22 mouse cellular contexts compared by ENCODE assay signal in genomic region chr3:135468402-135468801, GRCm38 (mm10).
"Had no signal": no experiment of that assay in that cellular context is flagged by ENCODE, and none has a peak within 500 bp of the region (broad histone marks: within the 10 kb centered on the region; RNA-seq: fewer than 3 reads in every experiment).

No protein-coding gene starts in this region.

- H3K4me1 ChIP-seq: heart, embryonic 10.5 days; hindbrain, embryonic 13.5 days; hindbrain, embryonic 15.5 days; liver, embryonic 12.5 days had no signal

- H3K9me3 ChIP-seq: heart, embryonic 10.5 days; heart, embryonic 13.5 days; heart, embryonic 15.5 days; hindbrain, embryonic 13.5 days; hindbrain, embryonic 15.5 days; limb, embryonic 15.5 days; liver, embryonic 12.5 days had no signal

- H3K27me3 ChIP-seq: heart, embryonic 13.5 days; heart, embryonic 15.5 days; hindbrain, embryonic 13.5 days; hindbrain, embryonic 15.5 days; limb, embryonic 15.5 days; liver, embryonic 12.5 days had no signal

- H3K4me2 ChIP-seq: heart, embryonic 13.5 days; heart, embryonic 15.5 days; hindbrain, embryonic 13.5 days; hindbrain, embryonic 15.5 days; limb, embryonic 15.5 days; liver, embryonic 12.5 days had no signal

- ATAC-seq: intestine, postnatal 0 days had no signal

- DNase-seq: gastrocnemius, postnatal 14 days; heart, adult 18-20 months; heart, postnatal 14 days; heart, postnatal 36 days; kidney, adult 18-20 months; kidney, adult 8-10 months; kidney, postnatal 10 days; kidney, postnatal 25 days; kidney, postnatal 4 days; lung, adult 18-20 months had no signal

- H3K9ac ChIP-seq: heart, embryonic 13.5 days; heart, embryonic 15.5 days; hindbrain, embryonic 13.5 days; hindbrain, embryonic 15.5 days; limb, embryonic 15.5 days; liver, embryonic 12.5 days; liver, embryonic 14.5 days had no signal

- H3K27ac ChIP-seq: heart, embryonic 10.5 days; heart, embryonic 15.5 days; hindbrain, embryonic 13.5 days; hindbrain, embryonic 15.5 days; hindbrain, postnatal 0 days; layer of hippocampus, adult 2 months; left cerebral cortex, adult 2 months; limb, embryonic 15.5 days; liver, embryonic 12.5 days; liver, embryonic 14.5 days had no signal

- H3K4me3 ChIP-seq: heart, embryonic 10.5 days; heart, embryonic 13.5 days; heart, embryonic 15.5 days; hindbrain, embryonic 13.5 days; hindbrain, embryonic 15.5 days; layer of hippocampus, adult 2 months; left cerebral cortex, adult 2 months; limb, embryonic 15.5 days; liver, embryonic 12.5 days had no signal
